ENCODE assay signal across 11 mouse cellular contexts in genomic region chr2:69109710-69110109, GRCm38 (mm10). TPM values are rescaled to one million over a fixed set of nuclear protein-coding genes. Genes with fewer than 3 reads are reported as not detected.
DNase-seq lines count a peak whose midpoint lies in the region; ATAC-seq lines count a peak whose summit lies in the region.
"Had no signal": no experiment of that assay in that cellular context is flagged by ENCODE, and none has a peak within 500 bp of the region (broad histone marks: within the 10 kb centered on the region; RNA-seq: fewer than 3 reads in every experiment).

No protein-coding gene starts in this region.

- H3K4me3 ChIP-seq in heart, embryonic 15.5 days: no peak overlapping the region
- H3K4me3 ChIP-seq: hindbrain, embryonic 12.5 days had no signal

- no peaks in the 10 kb centered on the region for H3K27me3 ChIP-seq in heart, embryonic 15.5 days
- H3K27me3 ChIP-seq: hindbrain, embryonic 12.5 days had no signal

- H3K27ac ChIP-seq in heart, embryonic 15.5 days: no peak overlapping the region
- H3K27ac ChIP-seq: hindbrain, embryonic 12.5 days had no signal

- 55% methylated on average over 7 of the region's 7 CpGs for WGBS in heart, embryonic 15.5 days

- no peak for DNase-seq in heart, adult 9 months (ENCODE audit: low spot score in 2 of 2)
- peak; percentile 24 for DNase-seq in right cerebral cortex, adult 18-20 months
- DNase-seq in right cerebral cortex, postnatal 25 days: no peak
- no peak for DNase-seq in retina, postnatal 1 day
- no peak for DNase-seq in thymus, postnatal 0 days (ENCODE audit: low spot score)
- DNase-seq: cerebellum, adult 18-20 months; kidney, postnatal 36 days; lung, adult 2 months had no signal

- no peaks in the 10 kb centered on the region for H3K9me3 ChIP-seq in heart, embryonic 15.5 days (replicated peaks)
- H3K9me3 ChIP-seq: hindbrain, embryonic 12.5 days had no signal

- H3K4me1 ChIP-seq in heart, embryonic 15.5 days (replicated peaks): peaks cover 5% of the 10 kb centered on the region; the same call in 1 of the 2 replicates
- H3K4me1 ChIP-seq: hindbrain, embryonic 12.5 days had no signal

- H3K4me2 ChIP-seq in heart, embryonic 15.5 days: peak overlapping the region; percentile 23; the same call in 1 of the 2 replicates
- H3K4me2 ChIP-seq: hindbrain, embryonic 12.5 days had no signal

- no peak for ATAC-seq in heart, embryonic 15.5 days (replicated peaks; ENCODE audit: insufficient number of reproducible peaks, insufficient read depth, low FRiP score, low read depth)
- 0 out of 2 replicates have a peak, but pooled peaks have one; percentile 18 for ATAC-seq in granulocyte monocyte progenitor cell, adult 5-6 weeks (replicated peaks; ENCODE audit: poor library complexity, severe bottlenecking)

- no peak overlapping the region for H3K9ac ChIP-seq in heart, embryonic 15.5 days
- H3K9ac ChIP-seq: hindbrain, embryonic 12.5 days had no signal

- no peaks in the 10 kb centered on the region for H3K36me3 ChIP-seq in heart, embryonic 15.5 days

RNA-seq across cellular contexts. Expression of gene Nostrin, which starts 25.9 kb away (rescaled TPM):
- 3.7 and 4.5 TPM in 2 replicates for polyA plus RNA-seq in heart, embryonic 15.5 days (2015; fragmentation: Nextera tagmentation; extraction: Ambion mirVana)
- total RNA-seq in granulocyte monocyte progenitor cell, adult 5-6 weeks (2014; fragmentation: Nextera tagmentation): 2.1 and 9.0 TPM in 2 replicates
- 9.3 and 12.2 TPM in 2 replicates for total RNA-seq in granulocyte monocyte progenitor cell, adult 5-6 weeks (2017)
- 2.1 and 2.6 TPM in 2 replicates for polyA plus RNA-seq in thymus, postnatal 0 days (2015; fragmentation: Nextera tagmentation; extraction: Ambion mirVana)
